Mouse (Mus musculus): ENCODE data around the gene Vgll3. TPM values are rescaled to one million over a fixed set of nuclear protein-coding genes. Genes with fewer than 3 reads are reported as not detected.
A peak's percentile ranks its signal among the peaks of the same experiment; 100 is the strongest.

The Vgll3 gene
- polyA plus RNA-seq, 1 experiment from 2014 or later: 1.8 TPM

- Histone ChIP-seq H3K27ac (ENCODE audit: low read depth) (no peak overlapping the region), H3K4me3 (ENCODE audit: low read depth, low read length) (no peak overlapping the region), H3K4me1 (ENCODE audit: insufficient read depth) (no peaks in the 10 kb centered on the region), H3K27me3 (ENCODE audit: insufficient read depth, low read length) (no peaks in the 10 kb centered on the region), H3K4me2 (no peak overlapping the region), H3K9ac (no peak overlapping the region), H3K9me3 (ENCODE audit: low read depth, low read length) (no peaks in the 10 kb centered on the region), H3K36me3 (ENCODE audit: insufficient read depth) (no peaks in the 10 kb centered on the region)
- WGBS: 48% methylated on average over 9 of the region's 9 CpGs
- ATAC-seq (ENCODE audit: insufficient read depth) (peak; percentile 70; the same call in 1 of the 2 replicates), DNase-seq (peak; percentile 59)
- TF ChIP-seq CTCF (IDR thresholded peaks at IDR 0.05; ENCODE audit: low read depth): no peak
Observed at GRCm38 (mm10) chr16:65828141-65828565, 13.1 kb downstream of the Vgll3 start.

DNA sequence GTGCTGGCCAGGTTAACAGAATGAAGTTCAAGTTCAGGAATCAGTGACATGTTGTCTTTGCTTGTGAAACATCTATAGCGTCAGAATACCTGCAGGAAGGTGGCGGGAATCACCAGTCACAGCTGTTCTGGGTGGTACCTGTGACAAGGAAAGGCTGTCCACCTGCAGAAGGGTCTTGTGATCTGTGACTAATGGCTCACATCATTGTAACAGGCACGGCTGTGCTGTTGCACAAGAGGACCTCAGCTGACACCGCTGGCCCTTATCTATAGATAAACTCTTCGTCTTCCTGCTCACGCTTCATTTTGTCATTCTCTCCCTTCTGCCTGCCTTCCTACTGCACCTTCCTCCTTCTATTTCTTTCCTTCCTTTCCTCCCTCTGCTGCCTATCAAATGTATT lies 14.0 kb downstream of the Vgll3 start:
- DNase-seq: no peak
- H3K36me3 ChIP-seq (ENCODE audit: insufficient read depth): no peaks in the 10 kb centered on the region
- no peak overlapping the region for H3K4me2 ChIP-seq
- WGBS: 67% methylated on average over 6 of the region's 6 CpGs
- no peak for TF ChIP-seq CTCF (IDR thresholded peaks at IDR 0.05; ENCODE audit: low read depth)
- no peaks in the 10 kb centered on the region for H3K9me3 ChIP-seq (ENCODE audit: low read depth, low read length)
- H3K4me3 ChIP-seq (ENCODE audit: low read depth, low read length): no peak overlapping the region
- no peak overlapping the region for H3K27ac ChIP-seq (ENCODE audit: low read depth)
- H3K27me3 ChIP-seq (ENCODE audit: insufficient read depth, low read length): no peaks in the 10 kb centered on the region
- no peaks in the 10 kb centered on the region for H3K4me1 ChIP-seq (ENCODE audit: insufficient read depth)
- no peak overlapping the region for H3K9ac ChIP-seq
- no peak for ATAC-seq (ENCODE audit: insufficient read depth)

DNA sequence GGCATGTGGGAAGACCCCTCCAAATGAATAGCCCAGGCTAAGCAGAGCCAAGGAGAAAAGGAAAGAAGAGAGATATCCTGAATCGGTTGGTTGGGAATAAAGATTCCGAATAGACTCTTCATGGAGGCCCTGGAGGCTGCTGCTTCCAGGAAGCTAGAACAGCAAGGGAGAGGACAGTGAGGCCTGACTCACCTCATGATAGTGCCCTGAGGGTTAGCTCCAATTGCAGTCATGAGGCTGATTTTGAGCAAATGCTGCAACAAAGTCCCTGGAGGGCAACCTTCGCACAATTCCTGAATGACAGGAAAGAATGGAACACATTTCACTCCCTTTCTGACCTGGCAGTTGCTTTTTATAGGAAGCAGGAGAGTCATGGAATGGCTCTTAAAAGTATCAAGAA lies 19.7 kb downstream of the Vgll3 start:
- DNase-seq: no peak
- Histone ChIP-seq H3K4me2 (no peak overlapping the region), H3K27ac (ENCODE audit: low read depth) (no peak overlapping the region), H3K4me3 (ENCODE audit: low read depth, low read length) (no peak overlapping the region), H3K4me1 (ENCODE audit: insufficient read depth) (no peaks in the 10 kb centered on the region), H3K27me3 (ENCODE audit: insufficient read depth, low read length) (no peaks in the 10 kb centered on the region), H3K9me3 (ENCODE audit: low read depth, low read length) (no peaks in the 10 kb centered on the region), H3K9ac (no peak overlapping the region), H3K36me3 (ENCODE audit: insufficient read depth) (no peaks in the 10 kb centered on the region)
- no peak for TF ChIP-seq CTCF (IDR thresholded peaks at IDR 0.05; ENCODE audit: low read depth)
- WGBS: 86% methylated on average over 3 of the region's 3 CpGs
- no peak for ATAC-seq (ENCODE audit: insufficient read depth)

DNA sequence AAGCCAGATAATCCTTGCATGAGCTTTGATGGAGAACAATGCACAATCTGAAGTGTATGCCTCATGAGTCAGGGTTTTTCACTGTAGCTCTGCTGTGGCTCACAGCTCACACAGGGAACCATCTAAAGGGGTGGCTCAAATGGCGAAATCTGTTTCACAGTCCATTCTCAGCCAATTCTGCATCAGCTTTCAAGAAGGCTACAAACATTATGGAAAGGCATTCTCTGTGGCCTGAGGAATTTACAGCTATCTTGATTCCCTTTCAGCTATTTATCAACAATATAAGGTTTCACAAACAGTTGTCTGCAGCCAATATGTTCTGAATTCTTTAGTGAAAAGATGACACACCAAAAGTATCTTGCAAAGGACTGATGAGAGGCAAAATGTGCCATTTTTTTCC lies 35.1 kb downstream of the Vgll3 start:
- Histone ChIP-seq H3K4me1 (ENCODE audit: insufficient read depth) (no peaks in the 10 kb centered on the region), H3K4me2 (no peak overlapping the region), H3K4me3 (ENCODE audit: low read depth, low read length) (no peak overlapping the region), H3K36me3 (ENCODE audit: insufficient read depth) (no peaks in the 10 kb centered on the region), H3K27ac (ENCODE audit: low read depth) (no peak overlapping the region), H3K9ac (no peak overlapping the region), H3K9me3 (ENCODE audit: low read depth, low read length) (no peaks in the 10 kb centered on the region), H3K27me3 (ENCODE audit: insufficient read depth, low read length) (no peaks in the 10 kb centered on the region)
- TF ChIP-seq CTCF (IDR thresholded peaks at IDR 0.05; ENCODE audit: low read depth): no peak
- DNase-seq (peak; percentile 6), ATAC-seq (ENCODE audit: insufficient read depth) (no peak)
- WGBS: 76% methylated on average over 1 of the region's 1 CpGs

- Histone ChIP-seq H3K27me3 (ENCODE audit: insufficient read depth, low read length) (no peaks in the 10 kb centered on the region), H3K4me2 (no peak overlapping the region), H3K4me3 (ENCODE audit: low read depth, low read length) (no peak overlapping the region), H3K4me1 (ENCODE audit: insufficient read depth) (no peaks in the 10 kb centered on the region), H3K27ac (ENCODE audit: low read depth) (no peak overlapping the region), H3K36me3 (ENCODE audit: insufficient read depth) (no peaks in the 10 kb centered on the region), H3K9ac (no peak overlapping the region), H3K9me3 (ENCODE audit: low read depth, low read length) (no peaks in the 10 kb centered on the region)
- ATAC-seq (ENCODE audit: insufficient read depth) (no peak), DNase-seq (peak; percentile 43)
- TF ChIP-seq CTCF (IDR thresholded peaks at IDR 0.05; ENCODE audit: low read depth): no peak
- WGBS: 46% methylated on average over 5 of the region's 5 CpGs
Observed at GRCm38 (mm10) chr16:65864471-65864870, 49.4 kb downstream of the Vgll3 start.

DNA sequence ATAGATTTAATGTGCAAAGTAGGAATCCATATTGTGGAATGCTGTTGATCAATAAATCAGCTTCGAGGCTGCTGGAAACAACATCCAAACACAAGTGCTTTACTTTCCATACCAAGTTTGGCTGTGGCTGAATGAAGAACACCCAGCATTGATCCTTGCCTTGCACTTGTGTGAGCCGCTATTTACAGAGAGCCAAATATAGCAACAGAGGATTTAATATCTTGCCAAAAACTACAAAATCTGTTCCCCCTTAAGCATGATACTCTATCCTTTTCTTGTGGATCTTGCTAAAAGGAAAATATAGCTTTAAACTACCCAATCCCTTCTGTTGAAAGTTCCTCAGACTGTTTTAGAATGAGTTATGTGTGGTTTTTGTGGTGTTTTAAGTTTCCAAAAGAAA lies 52.9 kb downstream of the Vgll3 start:
- no peaks in the 10 kb centered on the region for H3K27me3 ChIP-seq (ENCODE audit: insufficient read depth, low read length)
- no peaks in the 10 kb centered on the region for H3K36me3 ChIP-seq (ENCODE audit: insufficient read depth)
- H3K27ac ChIP-seq (ENCODE audit: low read depth): no peak overlapping the region
- DNase-seq (peak; percentile 21), ATAC-seq (ENCODE audit: insufficient read depth) (no peak; the same call in 1 of the 2 replicates)
- no peak overlapping the region for H3K4me2 ChIP-seq
- no peaks in the 10 kb centered on the region for H3K9me3 ChIP-seq (ENCODE audit: low read depth, low read length)
- no peaks in the 10 kb centered on the region for H3K4me1 ChIP-seq (ENCODE audit: insufficient read depth)
- 48% methylated on average over 2 of the region's 2 CpGs for WGBS
- no peak overlapping the region for H3K4me3 ChIP-seq (ENCODE audit: low read depth, low read length)
- TF ChIP-seq CTCF (IDR thresholded peaks at IDR 0.05; ENCODE audit: low read depth): no peak
- H3K9ac ChIP-seq: no peak overlapping the region

DNA sequence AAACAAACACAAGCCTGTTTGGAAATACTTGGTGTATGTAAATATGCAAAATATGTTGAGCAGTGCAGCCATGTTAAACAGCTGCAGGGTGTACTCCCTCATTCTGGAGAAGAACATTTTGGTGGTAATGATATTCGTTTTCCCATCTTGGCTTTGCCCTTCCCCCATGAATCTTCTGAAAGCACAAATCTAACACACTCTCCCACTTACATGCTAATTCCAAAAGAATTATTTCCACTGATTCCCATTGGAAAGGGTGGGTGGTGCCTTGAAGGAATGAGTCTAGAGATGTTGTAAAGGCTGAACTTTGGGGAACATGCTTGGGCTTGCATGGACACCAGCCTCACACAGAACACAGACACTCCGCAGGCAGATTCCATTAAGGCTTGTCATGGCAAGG lies 53.9 kb downstream of the Vgll3 start:
- TF ChIP-seq CTCF (IDR thresholded peaks at IDR 0.05; ENCODE audit: low read depth): no peak
- WGBS: 59% methylated on average over 2 of the region's 2 CpGs
- Histone ChIP-seq H3K36me3 (ENCODE audit: insufficient read depth) (no peaks in the 10 kb centered on the region), H3K4me2 (no peak overlapping the region), H3K9ac (no peak overlapping the region), H3K27ac (ENCODE audit: low read depth) (no peak overlapping the region), H3K4me1 (ENCODE audit: insufficient read depth) (no peaks in the 10 kb centered on the region), H3K27me3 (ENCODE audit: insufficient read depth, low read length) (no peaks in the 10 kb centered on the region), H3K9me3 (ENCODE audit: low read depth, low read length) (no peaks in the 10 kb centered on the region), H3K4me3 (ENCODE audit: low read depth, low read length) (no peak overlapping the region)
- peak; percentile 69; the same call in 1 of the 2 replicates for ATAC-seq (ENCODE audit: insufficient read depth)
- peak; percentile 9 for DNase-seq

DNA sequence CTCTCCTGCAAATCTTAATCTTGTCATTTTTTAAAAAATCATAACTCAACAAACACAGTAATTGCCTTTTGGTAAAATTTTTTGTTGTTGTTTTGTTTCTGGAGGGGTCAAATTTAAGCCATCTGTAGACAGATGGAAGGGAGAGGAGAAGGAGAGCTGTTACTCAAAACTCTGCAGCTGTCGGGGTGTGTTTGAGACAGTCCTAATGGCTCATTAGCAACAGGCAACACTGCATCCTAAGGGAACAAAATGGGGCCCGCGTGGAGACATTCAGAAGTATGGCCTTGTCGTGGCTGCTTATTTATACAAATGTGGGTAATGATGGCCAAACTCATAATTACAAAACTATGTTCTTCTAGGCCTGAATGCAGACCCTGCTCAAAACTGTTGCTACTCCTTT lies 73.9 kb downstream of the Vgll3 start:
- Histone ChIP-seq H3K4me2 (no peak overlapping the region), H3K36me3 (ENCODE audit: insufficient read depth) (no peaks in the 10 kb centered on the region), H3K27me3 (ENCODE audit: insufficient read depth, low read length) (no peaks in the 10 kb centered on the region), H3K9ac (no peak overlapping the region), H3K27ac (ENCODE audit: low read depth) (no peak overlapping the region), H3K4me3 (ENCODE audit: low read depth, low read length) (no peak overlapping the region), H3K4me1 (ENCODE audit: insufficient read depth) (no peaks in the 10 kb centered on the region), H3K9me3 (ENCODE audit: low read depth, low read length) (no peaks in the 10 kb centered on the region)
- ATAC-seq (ENCODE audit: insufficient read depth) (peak; percentile 76; the same call in 1 of the 2 replicates), DNase-seq (peak; percentile 67)
- no peak for TF ChIP-seq CTCF (IDR thresholded peaks at IDR 0.05; ENCODE audit: low read depth)
- 53% methylated on average over 4 of the region's 4 CpGs for WGBS
